Mouse (Mus musculus) liver (tissue): ENCODE results near the gene Slpi.
A peak's percentile ranks its signal among the peaks of the same experiment; 100 is the strongest.

Source experiments
- DNase-seq: peaks from one replicate; pipeline ENCODE4 v3.0.0-alpha.2; 2020; ENCODE audit warnings: mixed read lengths

The Slpi gene

DNA sequence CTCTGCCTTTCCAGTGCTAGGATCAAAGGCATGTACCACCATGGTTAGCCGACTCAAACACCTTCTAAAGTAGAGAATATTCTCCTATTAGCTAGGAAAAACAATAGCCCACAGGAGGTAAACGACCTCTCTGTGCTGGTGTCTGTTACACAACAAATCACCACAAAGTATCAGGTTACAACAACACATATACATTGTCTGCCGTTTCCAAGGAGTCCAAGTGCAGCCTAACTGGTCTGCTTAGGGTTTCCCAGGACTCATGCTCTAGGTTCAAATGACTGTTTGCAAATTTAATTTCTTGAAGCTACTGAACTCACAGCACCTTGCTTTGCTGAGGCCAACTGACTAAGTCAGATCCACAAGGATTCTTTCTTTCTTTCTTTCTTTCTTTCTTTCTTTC lies 30.6 kb upstream of the Slpi start:
- no peak for DNase-seq

DNA sequence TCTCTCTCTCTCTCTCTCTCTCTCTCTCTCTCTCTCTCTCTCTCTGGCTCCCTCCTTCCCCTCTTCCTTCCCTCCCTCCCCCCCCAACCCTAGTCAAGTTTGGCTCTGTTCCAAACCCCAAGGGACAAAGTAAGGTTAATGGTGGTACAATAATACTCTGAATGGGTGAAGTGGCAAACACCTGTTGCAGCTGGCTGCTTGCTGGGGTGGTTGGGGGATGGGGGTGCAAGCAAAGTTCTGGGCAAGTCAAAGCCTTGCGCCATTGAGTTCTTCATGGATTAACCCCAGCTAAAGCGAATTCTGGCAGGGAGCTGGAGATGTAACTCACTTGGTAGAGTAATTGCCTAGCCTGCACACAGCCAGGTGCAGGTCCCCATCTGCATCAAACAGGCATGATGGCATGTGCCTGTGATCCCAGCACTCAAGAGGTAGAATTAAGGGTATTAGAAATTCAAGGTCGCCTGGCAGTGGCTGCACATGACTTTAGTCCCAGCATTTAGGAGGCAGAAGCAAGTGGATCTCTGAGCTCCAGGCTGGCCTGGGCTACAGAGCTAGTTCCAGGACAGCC lies 29.5 kb upstream of the Slpi start:
- no peak for DNase-seq

DNA sequence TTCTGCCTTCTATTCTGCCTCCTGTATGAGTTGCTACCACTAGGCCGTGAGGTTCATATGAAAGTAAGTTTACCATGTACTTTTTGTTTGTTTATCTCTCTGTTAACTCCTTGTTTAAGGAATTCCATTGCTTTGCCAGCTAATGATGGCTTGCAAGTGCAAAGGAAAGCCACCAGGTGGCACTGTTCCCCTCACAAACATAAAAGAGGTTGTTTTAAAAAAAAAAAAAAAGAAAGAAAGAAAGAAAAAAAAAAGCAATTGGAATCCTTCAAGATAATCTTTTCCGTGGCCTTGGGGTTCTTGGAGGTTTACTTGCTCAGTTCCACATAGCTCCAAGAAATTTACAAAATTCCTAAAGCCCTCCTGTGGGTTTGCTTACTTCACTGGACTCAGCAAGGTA lies 28.3 kb upstream of the Slpi start:
- peak; percentile 32 for DNase-seq

DNA sequence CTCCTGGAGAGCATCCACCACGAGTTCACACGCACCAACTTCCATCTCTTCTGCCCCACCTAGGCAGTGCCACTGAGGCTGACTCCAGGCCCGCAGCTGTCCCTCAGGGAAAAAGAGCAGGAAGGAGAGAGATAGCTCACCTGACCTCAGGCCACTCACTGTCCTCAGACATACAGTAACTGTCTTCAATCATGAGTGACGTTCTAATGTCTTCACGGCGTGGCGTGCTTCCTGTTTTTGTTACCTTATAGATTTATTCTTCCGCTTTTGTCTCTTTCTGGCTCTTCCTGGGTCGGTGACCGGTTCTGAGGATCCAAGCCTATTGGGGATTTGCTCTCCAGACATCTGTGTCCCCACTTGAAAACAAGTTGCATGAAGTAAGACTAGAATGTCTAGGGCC lies 25.7 kb upstream of the Slpi start:
- DNase-seq, result no peak

DNA sequence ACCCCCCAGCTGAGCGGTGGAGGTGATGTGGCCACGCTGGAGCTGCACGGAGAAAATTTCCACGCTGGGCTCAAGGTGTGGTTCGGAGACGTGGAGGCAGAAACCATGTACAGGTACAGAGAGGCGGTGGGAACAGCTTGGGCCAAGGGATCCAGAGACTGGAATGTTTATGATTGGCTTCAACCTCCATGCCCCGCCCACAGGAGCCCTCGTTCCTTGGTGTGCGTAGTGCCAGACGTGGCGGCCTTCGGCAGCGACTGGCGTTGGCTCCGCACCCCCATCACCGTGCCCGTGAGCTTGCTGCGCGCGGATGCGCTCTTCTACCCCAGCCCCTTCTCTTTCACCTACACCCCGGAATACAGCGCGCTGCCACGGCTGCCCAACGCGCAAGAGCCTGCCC lies 25.3 kb upstream of the Slpi start:
- no peak for DNase-seq

DNA sequence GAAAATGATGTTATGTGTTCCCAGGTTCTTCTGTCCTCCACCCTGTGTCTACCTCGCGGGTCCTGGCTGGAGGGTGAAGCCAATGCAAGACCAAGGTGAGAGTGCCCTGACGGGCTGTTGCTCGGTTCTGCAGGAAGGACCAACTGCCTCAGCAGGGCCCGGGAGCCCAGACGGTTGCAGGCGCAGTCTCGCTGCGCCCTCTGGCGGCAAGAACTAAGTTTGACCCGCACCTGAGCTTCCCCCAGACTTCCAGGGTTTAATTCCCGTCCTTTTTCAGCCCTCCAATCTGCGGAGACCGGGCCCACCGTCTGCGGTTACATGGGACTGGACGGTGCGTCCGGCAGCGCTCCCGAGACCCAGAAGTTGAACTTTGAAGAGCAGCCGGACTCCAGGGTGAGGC lies 18.8 kb upstream of the Slpi start:
- DNase-seq, result peak; percentile 60

DNA sequence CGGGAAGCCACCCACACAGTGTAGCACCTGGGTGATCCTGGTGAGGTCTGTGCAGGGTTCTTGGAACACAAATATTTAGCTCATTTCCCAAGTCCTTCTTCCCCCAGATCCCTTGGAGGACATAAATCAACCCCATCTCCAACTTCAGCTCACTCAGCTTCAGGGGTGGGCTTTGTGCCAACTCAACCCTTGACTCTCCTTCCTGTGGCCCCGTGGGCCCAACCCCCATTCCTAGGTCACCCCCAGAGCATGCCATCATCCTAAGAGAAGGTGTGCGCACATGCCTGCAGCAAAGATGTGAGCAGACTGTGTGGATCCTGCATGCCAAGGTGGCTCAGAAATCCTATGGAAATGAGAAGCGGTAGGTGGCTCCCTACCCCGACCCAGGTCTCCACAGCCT lies 16.6 kb upstream of the Slpi start:
- no peak for DNase-seq

DNA sequence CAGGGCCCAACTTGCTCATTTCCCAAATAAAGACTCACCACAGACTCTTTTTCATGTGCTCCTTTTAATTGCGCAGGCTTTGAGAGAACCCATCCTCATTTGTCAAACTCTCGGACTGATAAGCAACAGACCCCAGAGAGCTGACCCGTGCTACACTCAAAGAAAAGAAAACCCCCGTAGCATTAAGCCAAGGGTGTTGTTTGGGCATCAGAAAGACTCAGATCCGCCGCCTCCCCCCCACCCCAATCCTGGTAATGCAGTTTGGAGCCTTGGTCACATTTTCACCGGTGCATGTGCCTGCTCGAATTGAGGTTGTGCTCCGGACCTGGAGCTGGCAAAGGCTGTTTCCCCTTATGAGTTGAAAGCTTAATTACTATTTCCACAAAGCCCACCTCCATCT lies 16.2 kb upstream of the Slpi start, which contains the start of gene Matn4:
Gene Matn4, minus strand, starts transcription at position 101 of the 400 bp plus-strand sequence.
- no peak for DNase-seq

DNA sequence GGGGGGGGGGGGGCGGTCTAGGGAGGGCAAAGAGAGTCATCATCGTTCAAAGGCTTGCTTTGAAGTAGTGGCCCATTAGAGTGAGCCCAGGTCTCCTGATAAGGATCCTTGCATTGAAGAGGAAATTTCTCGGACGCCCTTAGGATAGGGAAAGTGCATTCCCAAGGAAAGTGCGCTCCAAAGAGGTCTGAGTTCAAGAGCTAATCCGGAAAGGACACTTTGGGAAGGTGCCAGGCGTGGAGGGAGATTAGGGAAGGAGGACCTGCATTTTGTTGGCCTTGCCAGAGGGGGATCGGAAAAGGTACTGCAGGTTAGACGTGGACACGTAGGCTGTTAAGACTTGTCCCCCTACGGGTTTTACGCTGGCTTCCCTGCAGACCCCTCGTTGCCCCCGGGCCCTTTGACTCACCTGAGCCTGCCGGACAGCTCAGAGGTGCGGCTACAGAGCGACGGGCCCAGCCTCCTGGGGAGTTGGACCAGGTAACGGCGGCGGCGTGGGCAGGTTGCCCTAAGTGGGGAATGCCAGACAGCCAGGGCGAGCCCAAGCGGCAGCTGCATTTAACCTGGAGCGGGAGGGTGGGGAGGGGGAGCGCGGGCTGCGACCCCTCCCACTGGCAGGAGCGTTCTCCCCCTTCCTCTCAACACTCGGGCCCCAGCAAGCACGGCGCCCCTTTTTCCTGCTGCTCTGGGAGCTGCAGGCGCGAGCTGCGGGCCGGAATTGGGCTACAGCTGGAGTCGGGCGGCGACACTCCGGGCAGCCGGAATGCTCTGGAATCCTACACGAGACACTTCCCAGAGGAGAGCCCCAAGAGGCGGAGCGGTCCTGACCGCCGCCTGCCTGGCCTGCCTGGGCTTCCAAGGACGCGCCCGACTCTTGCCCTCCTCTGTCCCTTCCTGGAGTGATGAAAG lies 15.4 kb upstream of the Slpi start:
- DNase-seq, result peak; percentile 25

DNA sequence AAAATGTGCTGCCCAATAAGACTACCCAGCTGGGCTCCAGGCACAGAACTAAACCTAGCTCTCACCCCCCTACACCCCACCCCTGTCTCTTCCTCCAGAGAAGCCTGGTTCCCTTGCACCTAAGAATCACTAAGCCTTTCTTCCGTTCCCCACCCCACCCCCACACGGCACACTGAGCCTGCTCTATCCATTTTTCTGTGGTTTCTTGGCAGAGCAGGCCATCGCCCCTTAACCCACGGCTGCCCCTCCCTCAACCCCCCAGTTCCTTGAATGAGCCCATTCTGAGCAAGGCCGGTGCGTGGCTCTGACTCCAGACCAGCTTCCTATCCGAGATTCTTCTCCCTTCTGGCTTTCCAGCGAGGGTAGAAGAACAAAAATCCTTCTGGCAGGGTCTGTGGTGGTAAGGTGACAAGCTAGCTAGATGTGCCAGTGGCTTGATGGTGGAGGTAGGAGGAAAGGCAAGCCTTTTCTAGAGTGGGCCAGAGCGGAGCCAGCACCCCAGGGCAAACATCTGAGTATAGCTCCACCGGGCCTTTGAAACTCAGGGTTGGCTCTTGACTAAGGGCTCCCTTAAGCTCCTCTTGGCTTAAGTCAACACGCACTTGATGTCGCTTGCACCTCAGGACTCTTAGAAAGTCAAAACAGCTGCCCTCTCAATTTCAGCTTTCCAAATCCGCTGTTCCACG lies 14.6 kb upstream of the Slpi start:
- no peak for DNase-seq

DNA sequence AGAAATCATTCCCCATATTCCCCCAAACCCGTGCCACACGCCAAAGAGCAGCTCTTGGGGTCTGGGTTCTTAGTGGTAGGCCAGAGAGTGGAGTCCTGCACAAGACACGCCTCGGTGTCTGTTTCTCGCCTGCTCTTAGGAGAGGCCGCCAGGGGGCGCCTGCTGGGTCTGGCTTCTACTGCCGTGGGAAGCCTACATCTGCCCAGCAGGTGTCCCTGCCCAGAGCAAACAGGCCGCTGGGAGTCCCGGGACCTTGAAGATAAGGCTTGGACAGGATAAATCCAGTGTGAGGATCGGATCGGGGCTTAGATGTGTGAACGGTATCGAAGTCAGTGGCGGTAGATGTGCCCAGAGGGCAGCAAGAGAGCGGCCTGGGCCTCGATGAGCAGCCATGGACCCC lies 14.0 kb upstream of the Slpi start, which contains the start of gene Rbpjl:
Gene Rbpjl, plus strand, starts transcription at position 236 of the 400 bp plus-strand sequence.
- peak; percentile 72 for DNase-seq

DNA sequence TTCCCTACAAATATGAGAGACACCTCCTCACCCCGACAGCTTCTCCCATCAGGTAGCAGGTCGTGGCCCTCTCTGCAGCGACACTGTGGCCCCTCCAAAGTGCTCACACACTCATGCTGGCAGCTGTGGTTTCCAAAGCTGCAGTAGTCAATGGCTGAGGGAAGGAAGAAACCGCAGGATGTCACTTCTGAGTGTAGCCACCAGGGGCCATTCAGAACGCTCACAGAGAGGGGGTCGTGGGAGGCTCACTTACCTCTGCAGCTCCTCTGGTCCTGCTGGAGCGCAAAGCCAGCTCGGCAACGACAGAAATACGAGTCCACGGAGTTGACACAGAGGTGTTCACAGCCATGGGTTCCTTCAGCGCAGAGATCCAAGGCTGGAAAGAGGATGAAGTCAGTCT lies 8.0 kb upstream of the Slpi start:
- no peak for DNase-seq

DNA sequence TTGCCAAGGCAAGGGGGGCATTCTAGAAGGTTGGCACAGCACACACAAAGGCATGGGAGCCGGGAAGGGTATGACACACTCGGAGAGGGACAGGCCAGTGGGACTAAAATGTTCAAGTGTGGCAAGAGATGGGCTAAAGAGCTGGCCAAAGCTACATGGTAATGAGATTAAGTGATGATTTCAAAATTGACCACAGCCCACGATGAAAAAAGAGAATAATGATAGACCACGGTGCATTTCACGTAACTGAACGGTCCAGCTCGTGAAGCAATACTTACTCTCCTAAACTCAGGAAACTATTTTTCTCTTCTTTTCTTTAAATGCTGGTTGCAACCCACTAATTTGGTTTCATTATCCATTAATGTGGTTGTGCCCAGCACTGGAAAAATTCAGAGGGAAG lies 7.2 kb upstream of the Slpi start:
- DNase-seq, result no peak

DNA sequence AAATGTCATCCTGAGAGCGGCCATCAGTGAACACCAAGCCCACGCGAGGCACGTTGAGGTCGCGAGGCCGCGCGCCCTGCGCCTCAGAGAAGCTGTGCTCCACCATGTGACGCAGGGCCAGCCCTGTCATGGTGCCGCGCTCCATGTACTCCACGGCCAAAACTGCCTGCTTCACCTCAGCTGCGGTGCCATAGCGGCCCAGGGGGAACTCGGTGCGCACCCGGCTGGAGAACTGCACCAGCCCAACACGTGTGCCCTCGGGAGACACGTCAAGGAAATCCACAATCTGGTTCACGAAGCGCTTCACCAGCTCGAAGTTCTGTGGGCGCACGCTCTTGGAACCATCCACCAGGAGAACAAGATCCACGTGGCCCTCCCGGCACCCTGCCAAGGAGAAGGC lies 4.2 kb upstream of the Slpi start:
- DNase-seq, result no peak

DNA sequence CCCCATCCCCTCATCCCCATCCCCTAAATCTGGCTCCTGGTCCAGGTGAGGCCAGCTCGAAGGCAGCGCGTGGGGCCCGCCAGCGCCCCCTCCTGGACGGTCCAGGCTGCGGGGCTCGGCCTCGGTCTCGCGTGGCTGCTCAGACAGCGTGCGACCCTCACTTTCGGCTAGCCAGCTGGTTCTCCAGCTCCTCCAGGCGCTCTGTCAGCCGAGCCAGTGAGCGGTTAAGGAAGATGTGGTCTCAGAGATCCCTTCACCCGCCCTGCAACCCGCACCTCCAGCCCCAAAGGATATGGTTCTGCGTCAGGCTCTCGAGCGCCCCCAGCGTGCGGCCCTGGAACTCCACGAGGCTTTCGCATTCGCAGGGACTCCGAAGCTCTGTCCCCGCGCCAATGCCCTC lies 604 bp upstream of the Slpi start:
- DNase-seq, result peak; percentile 76

DNA sequence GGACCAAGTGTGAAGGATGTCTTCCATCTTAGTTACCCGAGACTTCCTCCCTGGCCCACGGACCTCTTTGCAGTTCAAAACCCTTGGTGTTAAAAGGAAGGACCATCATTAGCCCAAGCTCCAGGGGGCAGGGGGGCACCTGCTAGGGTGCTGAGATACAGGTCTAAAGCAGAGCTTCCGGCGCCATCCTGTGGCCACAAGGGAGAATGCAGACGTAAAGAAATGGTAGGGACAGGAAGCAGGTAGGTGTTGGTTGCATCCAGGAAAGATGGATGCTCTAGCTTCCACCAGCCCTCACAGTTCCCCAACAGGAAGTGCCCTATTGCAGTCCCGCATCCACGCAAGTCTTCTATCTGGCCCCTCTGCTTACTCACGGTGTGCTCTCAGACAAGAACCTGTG lies 1.9 kb downstream of the Slpi start:
- DNase-seq, result no peak

DNA sequence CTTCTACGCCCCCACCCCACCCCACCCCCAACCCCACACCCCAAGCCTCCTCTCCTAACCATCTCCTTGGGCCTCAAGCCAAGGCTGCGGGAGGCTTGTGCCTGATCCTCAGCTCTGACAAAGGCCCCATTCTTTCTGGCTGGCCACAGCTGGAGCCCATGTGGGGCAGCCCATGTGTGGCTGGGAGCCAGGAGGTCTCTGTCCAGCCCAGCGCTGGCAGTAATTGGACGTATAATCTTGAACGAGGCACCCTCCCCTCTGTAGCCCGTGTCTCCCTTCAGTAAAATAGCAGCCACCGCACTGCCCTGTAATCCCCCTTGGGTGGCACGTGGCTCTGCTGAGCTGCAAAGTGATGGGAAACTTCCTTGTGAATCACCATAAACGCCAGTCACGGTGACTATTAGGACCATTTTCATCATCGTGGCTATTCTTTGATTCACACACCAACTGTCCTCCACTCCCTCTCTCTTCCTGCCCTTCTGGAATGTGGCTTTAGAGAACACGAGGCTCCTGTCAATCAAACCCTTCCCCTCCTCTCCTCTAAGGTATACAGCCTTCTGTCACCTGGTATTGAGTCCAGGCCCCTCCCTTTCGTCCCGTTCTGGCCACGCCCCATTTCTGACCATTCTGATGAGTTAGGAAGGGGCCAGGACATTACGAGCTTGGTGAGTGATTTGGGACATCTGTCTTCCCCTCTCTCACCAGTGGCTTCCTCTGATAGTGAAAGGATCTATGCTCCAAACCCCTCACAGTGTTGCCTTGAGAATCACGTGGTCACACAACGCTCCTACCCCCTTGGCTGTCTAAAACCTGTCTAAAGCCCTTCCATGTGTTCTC lies 2.8 kb downstream of the Slpi start:
- DNase-seq, result peak; percentile 19

DNA sequence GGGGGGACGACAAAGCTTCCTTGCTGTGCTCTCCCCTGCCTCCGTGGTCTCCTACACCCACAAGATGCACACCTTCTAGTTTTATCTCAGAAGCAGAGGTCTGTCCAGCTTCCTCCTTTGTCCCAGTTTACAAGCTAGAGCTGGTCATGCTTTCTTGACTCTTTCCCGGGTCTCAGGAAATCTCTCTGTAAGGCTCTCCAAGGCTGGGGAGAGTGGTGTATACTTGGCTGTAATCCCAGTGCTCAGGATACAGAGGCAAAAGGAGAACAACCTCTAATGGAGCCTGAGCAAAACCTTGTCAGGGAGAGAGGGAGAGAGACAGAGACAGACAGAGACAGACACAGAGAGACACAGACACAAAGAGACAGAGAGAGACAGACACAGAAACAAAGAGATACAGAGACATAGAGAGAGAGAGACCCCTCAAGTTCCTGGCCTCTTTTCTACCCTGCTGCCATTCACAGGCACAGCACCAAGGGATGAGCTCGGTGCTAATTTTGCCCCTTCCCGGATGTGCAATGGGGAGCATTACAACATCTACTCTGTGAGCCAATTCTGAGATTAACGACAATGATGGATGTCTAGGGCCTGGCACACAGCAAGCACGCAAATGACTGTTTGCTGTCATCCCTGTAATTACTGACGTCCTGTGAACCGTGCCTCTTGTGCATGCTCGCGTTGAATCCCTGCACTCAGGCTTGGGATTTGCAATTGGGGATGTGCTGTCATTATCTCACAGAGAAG lies 5.1 kb downstream of the Slpi start:
- no peak for DNase-seq

DNA sequence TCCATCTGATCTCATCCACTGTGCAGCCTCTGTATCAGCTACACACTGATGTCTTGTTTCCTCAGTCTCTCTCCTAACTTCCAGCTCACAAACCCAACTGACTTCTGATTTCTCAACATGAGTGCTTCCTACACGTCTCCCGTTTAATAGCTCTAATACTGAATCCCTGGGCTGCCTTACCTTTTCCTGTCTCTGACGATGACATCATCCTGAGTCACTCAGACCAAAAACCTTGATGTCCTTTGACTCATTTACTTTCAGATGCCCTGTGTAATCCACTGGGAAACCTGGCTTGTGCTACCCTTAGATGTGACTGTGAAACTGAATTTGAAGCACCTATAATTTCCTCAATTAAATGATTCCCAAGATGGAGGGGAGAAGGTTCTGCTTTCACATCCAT lies 5.9 kb downstream of the Slpi start:
- no peak for DNase-seq

DNA sequence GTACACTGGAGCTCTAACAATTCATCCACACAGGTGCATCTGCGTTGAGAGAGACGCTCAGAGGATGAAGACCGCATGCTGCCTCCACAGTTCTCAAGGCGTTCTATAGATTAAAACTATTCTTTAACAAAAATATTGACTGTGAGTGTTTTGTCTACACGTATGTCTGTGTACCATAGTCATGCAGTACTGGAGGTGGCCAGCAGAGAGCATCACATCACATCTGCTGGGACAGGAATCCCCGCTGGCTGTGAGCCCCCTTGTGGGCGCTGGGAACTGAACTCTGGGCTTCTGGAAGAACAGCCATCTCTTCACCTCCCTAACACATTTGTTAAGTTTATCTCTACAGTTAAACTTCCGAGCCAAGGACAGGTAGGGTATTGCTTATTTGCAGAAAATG lies 7.2 kb downstream of the Slpi start:
- no peak for DNase-seq

DNA sequence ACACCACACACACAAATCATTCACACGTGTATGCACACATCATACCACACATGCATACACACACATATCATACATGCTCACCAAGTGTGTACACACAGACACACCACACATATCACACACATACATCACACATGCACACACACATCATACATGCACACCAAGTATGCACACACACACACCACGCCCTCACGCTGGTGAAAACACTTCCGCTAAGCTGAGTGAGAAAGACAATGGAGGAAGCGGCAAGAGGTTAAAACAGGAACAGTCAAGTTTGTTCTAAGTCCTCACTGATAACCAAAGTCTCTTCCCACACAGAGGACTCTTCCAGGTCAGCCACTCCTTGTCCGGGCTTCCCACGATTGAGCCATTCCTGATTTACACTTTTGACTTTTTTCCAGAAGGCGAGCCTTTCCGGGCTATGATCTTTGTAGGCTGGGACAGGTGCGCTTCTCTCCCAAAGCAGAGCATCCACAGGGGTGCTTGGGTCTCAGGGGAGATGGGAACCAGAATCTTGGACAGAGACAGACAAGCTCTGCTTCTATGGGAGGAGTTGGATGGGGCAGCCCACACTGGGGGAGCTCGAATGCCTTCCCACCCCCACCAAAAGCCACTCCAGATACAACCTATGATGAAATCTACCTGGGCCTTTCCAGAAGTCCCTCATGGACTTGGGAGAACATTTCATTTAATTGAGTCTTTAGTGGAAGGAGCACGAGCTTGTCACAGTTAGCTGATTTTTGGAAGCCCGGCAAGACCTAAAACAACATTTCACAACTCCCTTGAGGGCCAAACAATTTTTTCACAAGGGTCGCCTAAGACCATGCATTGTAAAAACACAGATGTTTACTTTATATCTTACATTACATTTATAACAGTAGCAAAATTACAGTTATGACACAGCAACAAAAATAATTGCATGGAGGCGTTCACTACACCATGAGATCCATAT lies 11.1 kb downstream of the Slpi start:
- DNase-seq, result no peak
